Mouse (Mus musculus) c-Kit-positive CD71-positive TER-119-positive erythroid progenitor cells, embryonic 14.5 days (primary cell): ENCODE results near the gene Cfap100.

Source experiments
- DNase-seq: peaks from one replicate; pipeline ENCODE4 v3.0.0-alpha.2; 2013; ENCODE audit warnings: low spot score

Cfap100 gene

GRCm38 (mm10) chr6:90428380-90428974 lies at the start of gene Cfap100:
Gene Cfap100 (minus strand): TSS chr6:90428797.
- peak; percentile 18 for DNase-seq

- peak; percentile 4 for DNase-seq
Measured at GRCm38 (mm10) chr6:90476941-90477518, 48.4 kb upstream of the Cfap100 start.

GRCm38 (mm10) chr6:90475854-90476212 lies 47.2 kb upstream of the Cfap100 start:
- no peak for DNase-seq

- no peak for DNase-seq
Measured at GRCm38 (mm10) chr6:90475176-90475853, 46.7 kb upstream of the Cfap100 start.

- no peak for DNase-seq
Measured at GRCm38 (mm10) chr6:90474361-90474750, 45.8 kb upstream of the Cfap100 start.

GRCm38 (mm10) chr6:90473630-90474360 lies 45.2 kb upstream of the Cfap100 start:
- no peak for DNase-seq

GRCm38 (mm10) chr6:90472697-90473096 lies 44.1 kb upstream of the Cfap100 start:
- DNase-seq = no peak

- no peak for DNase-seq
Measured at GRCm38 (mm10) chr6:90472079-90472478, 43.5 kb upstream of the Cfap100 start.

- no peak for DNase-seq
Measured at GRCm38 (mm10) chr6:90470947-90471541, 42.4 kb upstream of the Cfap100 start.

GRCm38 (mm10) chr6:90470255-90470654 lies 41.7 kb upstream of the Cfap100 start:
- DNase-seq = no peak

- no peak for DNase-seq
Measured at GRCm38 (mm10) chr6:90469041-90469440, 40.4 kb upstream of the Cfap100 start.

- no peak for DNase-seq
Measured at GRCm38 (mm10) chr6:90468216-90468615, 39.6 kb upstream of the Cfap100 start.

GRCm38 (mm10) chr6:90466847-90467410 lies 38.3 kb upstream of the Cfap100 start:
- no peak for DNase-seq

- DNase-seq = no peak
Measured at GRCm38 (mm10) chr6:90466079-90466478, 37.5 kb upstream of the Cfap100 start.

GRCm38 (mm10) chr6:90465028-90465640 lies 36.5 kb upstream of the Cfap100 start:
- DNase-seq = no peak

- DNase-seq = no peak
Measured at GRCm38 (mm10) chr6:90463890-90464421, 35.4 kb upstream of the Cfap100 start.

- DNase-seq = no peak
Measured at GRCm38 (mm10) chr6:90463228-90463862, 34.7 kb upstream of the Cfap100 start.

- no peak for DNase-seq
Measured at GRCm38 (mm10) chr6:90462841-90463227, 34.2 kb upstream of the Cfap100 start.

- DNase-seq = no peak
Measured at GRCm38 (mm10) chr6:90462181-90462706, 33.6 kb upstream of the Cfap100 start, which contains the start of gene Klf15. Gene Klf15 (plus strand): TSS chr6:90462576.

GRCm38 (mm10) chr6:90461771-90462170 lies 33.2 kb upstream of the Cfap100 start:
- no peak for DNase-seq

GRCm38 (mm10) chr6:90461181-90461580 lies 32.6 kb upstream of the Cfap100 start:
- DNase-seq = no peak
